Mouse (Mus musculus): Measurements from ENCODE around the gene Col6a4.

DNA sequence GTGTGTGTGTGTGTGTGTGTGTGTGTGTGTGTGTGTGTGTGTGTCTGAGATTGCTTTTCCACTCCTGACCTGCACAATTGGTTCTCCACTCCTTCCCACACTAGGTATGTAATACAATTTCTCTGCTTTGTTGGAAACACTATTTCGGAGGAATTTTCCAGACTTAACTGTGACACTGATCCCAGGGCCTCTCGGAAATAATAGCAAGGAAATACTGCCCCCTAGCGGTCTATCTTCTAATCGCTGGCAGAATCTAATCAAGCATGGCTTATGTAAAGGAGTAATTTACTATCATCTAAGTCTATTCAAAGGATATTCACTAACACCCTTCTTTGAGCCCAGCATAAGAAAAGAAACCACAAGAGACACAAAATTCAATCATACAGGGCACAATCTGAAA lies 57.7 kb downstream of the Col6a4 start:
- TF ChIP-seq CTCF (IDR thresholded peaks at IDR 0.05; ENCODE audit: low read depth) (peak; percentile 44; the same call in 1 of the 2 replicates), EP300 (IDR thresholded peaks at IDR 0.05; ENCODE audit: low read depth) (no peak)

Data from liver, embryonic 14.5 days (tissue).